Mouse (Mus musculus) hindbrain, embryonic 14.5 days (tissue): ENCODE data around the gene 4930442H23Rik. TPM values are rescaled to one million over a fixed set of nuclear protein-coding genes. Genes with fewer than 3 reads are reported as not detected.
"Not testable (repeated sequence)": the region's sequence is repeated elsewhere in the genome, so short reads cannot be mapped to it uniquely, and the experiment has no call there.

Experiments used
- ATAC-seq: fragments of 200-750 bp; cut with Nextera tagmentation; 2 replicates; pipeline ENCODE4 v1.8.0; 2017; ENCODE audit warnings: moderate number of reproducible peaks, mild to moderate bottlenecking, moderate TSS enrichment, moderate library complexity; ENCODE audit not compliant: low FRiP score
- DNase-seq: peaks from one replicate; pipeline ENCODE4 v3.0.0-alpha.2; 2015; ENCODE audit warnings: low spot score
- H3K27ac ChIP-seq: fragments of 300-500 bp; sonication (generic); 2 replicates; pipeline ENCODE4 v1.5.1; 2014; ENCODE audit warnings: mild to moderate bottlenecking, moderate library complexity
- H3K27me3 ChIP-seq: fragments of 300-500 bp; sonication (generic); 2 replicates; pipeline ENCODE4 v1.6.1; 2014; ENCODE audit warnings: mild to moderate bottlenecking, low read length, mixed read lengths; ENCODE audit not compliant: control insufficient read depth, insufficient read depth
- H3K36me3 ChIP-seq: fragments of 300-500 bp; sonication (generic); replicated peaks from 2 replicates; pipeline ENCODE4 v1.6.1; 2014; ENCODE audit not compliant: control insufficient read depth, insufficient read depth
- H3K4me1 ChIP-seq: fragments of 300-500 bp; sonication (generic); replicated peaks from 2 replicates; pipeline ENCODE4 v1.6.1; 2014; ENCODE audit warnings: antibody characterized with exemption, low read length, mixed read lengths; ENCODE audit not compliant: control insufficient read depth, insufficient read depth
- H3K4me2 ChIP-seq: fragments of 300-500 bp; sonication (generic); replicated peaks from 2 replicates; pipeline ENCODE4 v1.6.1; 2014; ENCODE audit warnings: mild to moderate bottlenecking, moderate library complexity
- H3K4me3 ChIP-seq: fragments of 300-500 bp; sonication (generic); replicated peaks from 2 replicates; pipeline ENCODE4 v1.5.1; 2014; ENCODE audit warnings: mild to moderate bottlenecking, low read length
- H3K9ac ChIP-seq: fragments of 300-500 bp; sonication (generic); 2 replicates; pipeline ENCODE4 v1.6.1; 2014
- H3K9me3 ChIP-seq: fragments of 300-500 bp; sonication (generic); 2 replicates; pipeline ENCODE4 v1.6.1; 2016; ENCODE audit warnings: low read length; ENCODE audit not compliant: control insufficient read depth
- WGBS: fragments of 180-500 bp; shearing (Covaris S2); extraction: QIAGEN DNeasy Blood & Tissue Kit; methylation state at CpG from one replicate; pipeline ENCODE4 v1.1.7; 2014; 5-methylcytosine and 5-hydroxymethylcytosine counted together
- polyA plus RNA-seq: library from polyadenylated mRNA; unstranded; fragments of >200 nt; fragmentation: Nextera tagmentation; extraction: Ambion mirVana; gene quantifications from 2 replicates; pipeline ENCODE4 v1.2.1, GENCODE M21; 2014

4930442H23Rik gene
- polyA plus RNA-seq, 1 experiment from 2014 or later: not detected

- Histone ChIP-seq H3K36me3 (peaks cover 79% of the 10 kb centered on the region), H3K4me1 (peaks cover 23% of the 10 kb centered on the region), H3K27ac (peak overlapping the region; percentile 2; the same call in 1 of the 2 replicates)
- H3K4me3 ChIP-seq, H3K4me2 ChIP-seq, H3K9ac ChIP-seq, H3K27me3 ChIP-seq, H3K9me3 ChIP-seq, DNase-seq, ATAC-seq: not testable (repeated sequence)
- WGBS: 80% methylated on average over 12 of the region's 12 CpGs
Observed at GRCm38 (mm10) chr10:81181860-81182259, 1.8 kb downstream of the 4930442H23Rik start.

- peaks cover 25% of the 10 kb centered on the region for H3K4me1 ChIP-seq
- ATAC-seq (no peak), DNase-seq (no peak)
- H3K4me2 ChIP-seq: no peak overlapping the region
- peaks cover 74% of the 10 kb centered on the region for H3K36me3 ChIP-seq
- 96% methylated on average over 13 of the region's 13 CpGs for WGBS
- no peaks in the 10 kb centered on the region for H3K27me3 ChIP-seq
- H3K4me3 ChIP-seq: no peak overlapping the region
- no peak overlapping the region for H3K27ac ChIP-seq
- H3K9ac ChIP-seq: no peak overlapping the region
- no peaks in the 10 kb centered on the region for H3K9me3 ChIP-seq
Observed at GRCm38 (mm10) chr10:81180946-81181345, 2.7 kb downstream of the 4930442H23Rik start.

- Histone ChIP-seq H3K9me3 (no peaks in the 10 kb centered on the region), H3K4me3 (no peak overlapping the region), H3K4me1 (peaks cover 35% of the 10 kb centered on the region), H3K36me3 (peaks cover 64% of the 10 kb centered on the region), H3K27ac (no peak overlapping the region), H3K9ac (no peak overlapping the region), H3K27me3 (no peaks in the 10 kb centered on the region), H3K4me2 (no peak overlapping the region)
- ATAC-seq (no peak), DNase-seq (no peak)
- 91% methylated on average over 32 of the region's 32 CpGs for WGBS
Observed at GRCm38 (mm10) chr10:81179451-81180342, 4.0 kb downstream of the 4930442H23Rik start.

- H3K27ac ChIP-seq: no peak overlapping the region
- H3K4me1 ChIP-seq: peaks cover 40% of the 10 kb centered on the region
- 90% methylated on average over 11 of the region's 11 CpGs for WGBS
- H3K9ac ChIP-seq: 0 out of 2 replicates have a peak overlapping the region, but pooled peaks have one; percentile 99
- no peaks in the 10 kb centered on the region for H3K27me3 ChIP-seq
- DNase-seq (no peak), ATAC-seq (no peak)
- no peak overlapping the region for H3K4me3 ChIP-seq
- no peak overlapping the region for H3K4me2 ChIP-seq
- no peaks in the 10 kb centered on the region for H3K9me3 ChIP-seq
- H3K36me3 ChIP-seq: peaks cover 57% of the 10 kb centered on the region
Observed at GRCm38 (mm10) chr10:81178927-81179326, 4.7 kb downstream of the 4930442H23Rik start.

GRCm38 (mm10) chr10:81177958-81178712 is 5.5 kb downstream of the 4930442H23Rik start:
- Histone ChIP-seq H3K4me1 (peaks cover 42% of the 10 kb centered on the region), H3K27ac (no peak overlapping the region), H3K4me2 (peak overlapping the region; percentile 94), H3K36me3 (peaks cover 53% of the 10 kb centered on the region), H3K9ac (peak overlapping the region; percentile 99), H3K9me3 (no peaks in the 10 kb centered on the region), H3K4me3 (peak overlapping the region; percentile 100), H3K27me3 (no peaks in the 10 kb centered on the region)
- no peak for DNase-seq
- WGBS: 79% methylated on average over 14 of the region's 14 CpGs
- ATAC-seq: no peak

GRCm38 (mm10) chr10:81177491-81177925 is 6.1 kb downstream of the 4930442H23Rik start:
- Histone ChIP-seq H3K9ac (peak overlapping the region; percentile 99), H3K36me3 (peaks cover 53% of the 10 kb centered on the region), H3K4me1 (peaks cover 42% of the 10 kb centered on the region), H3K27ac (peak overlapping the region; percentile 97), H3K4me2 (peak overlapping the region; percentile 94), H3K4me3 (peak overlapping the region; percentile 100), H3K9me3 (no peaks in the 10 kb centered on the region), H3K27me3 (no peaks in the 10 kb centered on the region)
- ATAC-seq (no peak), DNase-seq (no peak)
- 13% methylated on average over 16 of the region's 16 CpGs for WGBS

GRCm38 (mm10) chr10:81176466-81177271 is 7.0 kb downstream of the 4930442H23Rik start, which contains the start of gene Eef2:
Eef2 (plus strand) TSS chr10:81176631.
- H3K9me3 ChIP-seq: no peaks in the 10 kb centered on the region
- H3K27ac ChIP-seq: peak within 1 kb of the TSS; percentile 97
- peak within 1 kb of the TSS; percentile 100 for H3K4me3 ChIP-seq
- under 1% methylated on average over 77 of the region's 77 CpGs for WGBS
- peak within 1 kb of the TSS; percentile 94 for H3K4me2 ChIP-seq
- ATAC-seq: peak; percentile 80
- peaks cover 42% of the 10 kb centered on the region for H3K4me1 ChIP-seq
- DNase-seq: peak; percentile 100
- H3K9ac ChIP-seq: peak within 1 kb of the TSS; percentile 99
- peaks cover 44% of the 10 kb centered on the region for H3K36me3 ChIP-seq
- no peaks in the 10 kb centered on the region for H3K27me3 ChIP-seq

- Histone ChIP-seq H3K36me3 (peaks cover 38% of the 10 kb centered on the region), H3K9ac (peak overlapping the region; percentile 18), H3K4me1 (peaks cover 42% of the 10 kb centered on the region)
Observed at GRCm38 (mm10) chr10:81175936-81176465, 7.6 kb downstream of the 4930442H23Rik start.

More at GRCm38 (mm10) chr10:81175936-81176465, 7.6 kb downstream of the 4930442H23Rik start:
- H3K4me3 ChIP-seq: peak overlapping the region; percentile 100
- no peak for DNase-seq
- WGBS: 6% methylated on average over 13 of the region's 13 CpGs
- H3K9me3 ChIP-seq: no peaks in the 10 kb centered on the region
- ATAC-seq: 0 out of 2 replicates have a peak, but pooled peaks have one; percentile 0
- no peaks in the 10 kb centered on the region for H3K27me3 ChIP-seq
- H3K27ac ChIP-seq: peak overlapping the region; percentile 97
- H3K4me2 ChIP-seq: peak overlapping the region; percentile 94
